Comparison of ENCODE assay signal across 8 mouse cellular contexts in the genomic region with DNA sequence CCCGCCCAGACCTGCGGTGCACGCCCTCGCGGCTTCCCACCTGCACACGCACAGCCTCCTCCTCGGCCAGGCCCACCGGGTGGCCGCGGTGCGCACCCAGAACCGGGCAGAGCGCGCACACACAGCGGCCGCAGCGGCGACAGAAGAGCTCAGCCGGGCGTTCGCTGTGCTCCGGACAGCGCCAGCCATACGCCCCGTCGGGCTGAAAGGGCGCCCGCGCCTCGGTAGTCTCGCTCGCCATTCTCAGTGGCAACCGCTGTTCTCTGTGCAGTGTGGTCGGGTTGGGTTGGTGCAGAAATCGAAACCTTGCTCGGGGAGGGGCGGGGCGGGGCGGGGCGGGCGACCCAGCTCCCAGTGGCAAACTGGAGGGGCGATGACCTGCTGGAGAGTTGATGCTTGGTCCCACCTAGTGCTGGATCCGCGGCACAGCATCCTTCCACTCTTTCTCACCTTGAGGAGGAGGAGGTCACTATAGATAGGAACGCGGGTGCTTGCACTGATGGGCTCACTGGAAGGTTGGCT. TPM values are rescaled to one million over a fixed set of nuclear protein-coding genes. Genes with fewer than 3 reads are reported as not detected.
DNase-seq lines count a peak whose midpoint lies in the region; ATAC-seq and TF ChIP-seq lines count a peak whose summit lies in the region.

A gene (minus strand): TSS at position 302 of the 522 bp plus-strand sequence.

- H3K27ac ChIP-seq in testis, adult 2 months (ENCODE audit: control insufficient read depth, insufficient read depth, low read depth, low read length) = peak within 1 kb of the TSS; percentile 70
- peak within 1 kb of the TSS; percentile 35; the same call in 1 of the 2 replicates for H3K27ac ChIP-seq in embryonic facial prominence, embryonic 10.5 days (replicated peaks)
- H3K27ac ChIP-seq in heart, postnatal 0 days (ENCODE audit: low read depth) = no peak within 1 kb of the TSS
- 0 out of 2 replicates have a peak within 1 kb of the TSS, but pooled peaks have one; percentile 50 for H3K27ac ChIP-seq in limb, embryonic 10.5 days
- H3K27ac ChIP-seq in midbrain, embryonic 10.5 days (replicated peaks) = 0 out of 2 replicates have a peak within 1 kb of the TSS, but pooled peaks have one; percentile 13
- 0 out of 2 replicates have a peak within 1 kb of the TSS, but pooled peaks have one; percentile 58 for H3K27ac ChIP-seq in stomach, postnatal 0 days (replicated peaks)

- peak within 1 kb of the TSS; percentile 59 for H3K9ac ChIP-seq in heart, postnatal 0 days (replicated peaks; ENCODE audit: low read depth, low read length)
- peak within 1 kb of the TSS; percentile 60 for H3K9ac ChIP-seq in stomach, postnatal 0 days (ENCODE audit: low read length)

- ATAC-seq in heart, postnatal 0 days (ENCODE audit: insufficient read depth, low read depth) = peak; percentile 41
- ATAC-seq in stomach, postnatal 0 days (ENCODE audit: low FRiP score, low TSS enrichment) = peak; percentile 78

- TF ChIP-seq CTCF in testis, adult 2 months (IDR thresholded peaks at IDR 0.05; ENCODE audit: control insufficient read depth, insufficient read depth, insufficient replicate concordance, low read depth, low read length) = no peak; the same call in 1 of the 2 replicates
- TF ChIP-seq CTCF in heart, postnatal 0 days (IDR thresholded peaks at IDR 0.05; ENCODE audit: low read depth) = peak; percentile 20
- peak; percentile 56 for TF ChIP-seq CTCF in stomach, postnatal 0 days (IDR thresholded peaks at IDR 0.05; ENCODE audit: low read depth)

- TF ChIP-seq EP300 in heart, postnatal 0 days (IDR thresholded peaks at IDR 0.05; ENCODE audit: low read depth) = no peak
- no peak for TF ChIP-seq EP300 in stomach, postnatal 0 days (optimal IDR thresholded peaks at IDR 0.05)

- H3K27me3 ChIP-seq in testis, adult 2 months (ENCODE audit: control insufficient read depth, insufficient read depth, low read length) = no peaks in the 10 kb centered on the region
- H3K27me3 ChIP-seq in embryonic facial prominence, embryonic 10.5 days (replicated peaks; ENCODE audit: low read depth, poor library complexity, severe bottlenecking) = peaks cover 93% of the 10 kb centered on the region
- H3K27me3 ChIP-seq in heart, postnatal 0 days (ENCODE audit: control insufficient read depth, insufficient read depth, low read length) = peaks cover 82% of the 10 kb centered on the region
- H3K27me3 ChIP-seq in limb, embryonic 10.5 days (ENCODE audit: low read depth, poor library complexity, severe bottlenecking) = peaks cover 79% of the 10 kb centered on the region
- H3K27me3 ChIP-seq in midbrain, embryonic 10.5 days (ENCODE audit: low read depth, poor library complexity, severe bottlenecking) = peaks cover 80% of the 10 kb centered on the region
- H3K27me3 ChIP-seq in stomach, postnatal 0 days (ENCODE audit: control insufficient read depth, insufficient read depth, low read length) = no peaks in the 10 kb centered on the region

- no peaks in the 10 kb centered on the region for H3K9me3 ChIP-seq in embryonic facial prominence, embryonic 10.5 days
- H3K9me3 ChIP-seq in heart, postnatal 0 days (replicated peaks; ENCODE audit: control insufficient read depth, low read length) = no peaks in the 10 kb centered on the region
- no peaks in the 10 kb centered on the region for H3K9me3 ChIP-seq in limb, embryonic 10.5 days (replicated peaks)
- no peaks in the 10 kb centered on the region for H3K9me3 ChIP-seq in midbrain, embryonic 10.5 days (replicated peaks)
- H3K9me3 ChIP-seq in stomach, postnatal 0 days (ENCODE audit: control insufficient read depth, low read length) = no peaks in the 10 kb centered on the region

- no peak; the same call in 1 of the 2 replicates for TF ChIP-seq POLR2A in testis, adult 2 months (IDR thresholded peaks at IDR 0.05; ENCODE audit: control insufficient read depth, low read depth, low read length)

- H3K36me3 ChIP-seq in testis, adult 2 months (ENCODE audit: control insufficient read depth, insufficient read depth, low read length) = peaks cover 2% of the 10 kb centered on the region; the same call in 1 of the 2 replicates
- H3K36me3 ChIP-seq in embryonic facial prominence, embryonic 10.5 days (replicated peaks) = no peaks in the 10 kb centered on the region
- H3K36me3 ChIP-seq in heart, postnatal 0 days (replicated peaks; ENCODE audit: control insufficient read depth, insufficient read depth, low read length) = no peaks in the 10 kb centered on the region
- no peaks in the 10 kb centered on the region for H3K36me3 ChIP-seq in limb, embryonic 10.5 days
- H3K36me3 ChIP-seq in midbrain, embryonic 10.5 days = no peaks in the 10 kb centered on the region
- H3K36me3 ChIP-seq in stomach, postnatal 0 days (ENCODE audit: control insufficient read depth, insufficient read depth, low read length) = no peaks in the 10 kb centered on the region

- no peak for DNase-seq in testis, postnatal 14 days (ENCODE audit: low spot score)
- peak; percentile 74 for DNase-seq in embryonic facial prominence, embryonic 10.5 days (ENCODE audit: low spot score)
- peak; percentile 35 for DNase-seq in heart, postnatal 0 days (ENCODE audit: low spot score)
- peak; percentile 62 for DNase-seq in limb, embryonic 10.5 days (ENCODE audit: low spot score)
- peak; percentile 52 for DNase-seq in midbrain, embryonic 10.5 days (ENCODE audit: low spot score)
- DNase-seq in stomach, postnatal 0 days (ENCODE audit: low spot score) = peak; percentile 73
- DNase-seq in right cerebral cortex, postnatal 36 days (ENCODE audit: low spot score in 2 of 2) = no peak

- H3K4me1 ChIP-seq in testis, adult 2 months (ENCODE audit: control insufficient read depth, insufficient read depth, low read length) = peaks cover 23% of the 10 kb centered on the region
- H3K4me1 ChIP-seq in embryonic facial prominence, embryonic 10.5 days = peaks cover 27% of the 10 kb centered on the region
- H3K4me1 ChIP-seq in heart, postnatal 0 days (ENCODE audit: control insufficient read depth, insufficient read depth) = peaks cover 6% of the 10 kb centered on the region; the same call in 1 of the 2 replicates
- H3K4me1 ChIP-seq in limb, embryonic 10.5 days = peaks cover 28% of the 10 kb centered on the region
- H3K4me1 ChIP-seq in midbrain, embryonic 10.5 days = peaks cover 26% of the 10 kb centered on the region
- no peaks in the 10 kb centered on the region for H3K4me1 ChIP-seq in stomach, postnatal 0 days (replicated peaks; ENCODE audit: control insufficient read depth, insufficient read depth)

- peak within 1 kb of the TSS; percentile 88 for H3K4me3 ChIP-seq in testis, adult 2 months (ENCODE audit: control insufficient read depth, low read depth, low read length)
- peak within 1 kb of the TSS; percentile 60 for H3K4me3 ChIP-seq in embryonic facial prominence, embryonic 10.5 days
- peak within 1 kb of the TSS; percentile 68 for H3K4me3 ChIP-seq in heart, postnatal 0 days (ENCODE audit: low read depth, low read length)
- peak within 1 kb of the TSS; percentile 58 for H3K4me3 ChIP-seq in limb, embryonic 10.5 days
- H3K4me3 ChIP-seq in midbrain, embryonic 10.5 days = peak within 1 kb of the TSS; percentile 56
- peak within 1 kb of the TSS; percentile 49 for H3K4me3 ChIP-seq in stomach, postnatal 0 days (ENCODE audit: low read depth, low read length)

- WGBS in embryonic facial prominence, embryonic 10.5 days = under 1% methylated on average over 46 of the region's 46 CpGs
- 1% methylated on average over 46 of the region's 46 CpGs for WGBS in heart, postnatal 0 days
- under 1% methylated on average over 46 of the region's 46 CpGs for whole genome bisulfite sequencing in limb, embryonic 10.5 days
- under 1% methylated on average over 46 of the region's 46 CpGs for WGBS in midbrain, embryonic 10.5 days
- WGBS in stomach, postnatal 0 days = under 1% methylated on average over 44 of the region's 46 CpGs

- H3K4me2 ChIP-seq in heart, postnatal 0 days (ENCODE audit: low read depth, low read length) = peak within 1 kb of the TSS; percentile 86
- peak within 1 kb of the TSS; percentile 87 for H3K4me2 ChIP-seq in stomach, postnatal 0 days (replicated peaks; ENCODE audit: low read depth)

RNA-seq across cellular contexts. Expression of the gene that starts here (rescaled TPM):
- 6.4 and 6.6 TPM in 2 replicates for polyA plus RNA-seq in testis, adult 2 months (2012; rRNA removed)
- polyA plus RNA-seq in embryonic facial prominence, embryonic 10.5 days (2016; fragmentation: Nextera tagmentation; extraction: Ambion mirVana) = 0.59 and 0.64 TPM in 2 replicates
- 3.4 and 10.9 TPM in 2 replicates for total RNA-seq in heart, postnatal 0 days (2014; rRNA removed; ENCODE audit: low replicate concordance)
- 0.46 and 0.85 TPM in 2 replicates for polyA plus RNA-seq in heart, postnatal 0 days (2015; fragmentation: Nextera tagmentation; extraction: Ambion mirVana)
- polyA plus RNA-seq in limb, embryonic 10.5 days (2016; fragmentation: Nextera tagmentation; extraction: Ambion mirVana) = 0.64 and 0.78 TPM in 2 replicates
- 0.62 and 0.63 TPM in 2 replicates for polyA plus RNA-seq in midbrain, embryonic 10.5 days (2016; fragmentation: Nextera tagmentation; extraction: Ambion mirVana)
- polyA plus RNA-seq in stomach, postnatal 0 days (2015; fragmentation: Nextera tagmentation; extraction: Ambion mirVana) = 4.0 and 4.5 TPM in 2 replicates

Comparison
In these comparisons a context has a peak if more than half of its experiments do, and no peak if none do; other contexts are left out.
1. Peak in DNase-seq, H3K4me3 ChIP-seq and H3K27ac ChIP-seq in embryonic facial prominence, embryonic 10.5 days; RNA of the gene not detected or under 1 TPM.
2. Peak in DNase-seq, H3K4me3 ChIP-seq and H3K27ac ChIP-seq in limb, embryonic 10.5 days; RNA of the gene not detected or under 1 TPM.
3. Peak in DNase-seq, H3K4me3 ChIP-seq and H3K27ac ChIP-seq in midbrain, embryonic 10.5 days; RNA of the gene not detected or under 1 TPM.
4. DNase-seq: peak in heart, postnatal 0 days (single experiment) and stomach, postnatal 0 days (single experiment); none in testis, postnatal 14 days (single experiment) and right cerebral cortex, postnatal 36 days (0 of 2).
5. Peak in every context shown above with its lines, with median percentiles within 50 percentile points of each other: H3K4me3 ChIP-seq.